Mouse (Mus musculus) intestine, embryonic 14.5 days (tissue): ENCODE results near the gene Draxin. TPM values are rescaled to one million over a fixed set of nuclear protein-coding genes. Genes with fewer than 3 reads are reported as not detected.

Source experiments
- microRNA-seq: library from miRNA; unstranded; fragments of <30 nt; microRNA quantifications from one replicate; pipeline ENCODE4, GENCODE M21; 2016
- polyA plus RNA-seq: library from polyadenylated mRNA; unstranded; fragments of >200 nt; fragmentation: Nextera tagmentation; extraction: Ambion mirVana; gene quantifications from 2 replicates; pipeline ENCODE4 v1.2.1, GENCODE M21; 2014

The Draxin gene
- polyA plus RNA-seq, 1 experiment from 2014 or later = 0.34 TPM

Small RNAs within 50 kb of the gene (microRNA-seq; reads per million reads assigned to microRNA genes)
- not detected for gene Mir7022

Other genes with a start within 250 kb of the Draxin start
- gene Mfn2, start 226.0 kb downstream of the Draxin start, polyA plus RNA-seq = 31.6 and 33.3 TPM in 2 replicates
- gene Plod1, start 193.9 kb downstream of the Draxin start, polyA plus RNA-seq = 40.9 and 44.1 TPM in 2 replicates
- 19.9 and 21.3 TPM in 2 replicates for gene 2510039O18Rik, start 189.8 kb downstream of the Draxin start, polyA plus RNA-seq
- 0.40 TPM in 1 of 2 replicates, not detected in the other for gene Nppb, start 144.9 kb downstream of the Draxin start, polyA plus RNA-seq
- gene Nppa, start 130.0 kb downstream of the Draxin start, polyA plus RNA-seq = 0.28 and 0.56 TPM in 2 replicates
- gene Clcn6, start 91.9 kb downstream of the Draxin start, polyA plus RNA-seq = 5.2 and 5.3 TPM in 2 replicates
- gene Mthfr, start 91.6 kb downstream of the Draxin start, polyA plus RNA-seq = 17.8 and 18.4 TPM in 2 replicates
- gene Agtrap, start 42.7 kb downstream of the Draxin start, polyA plus RNA-seq = 15.9 and 16.4 TPM in 2 replicates
- 47.5 and 48.1 TPM in 2 replicates for gene Mad2l2, start 314 bp downstream of the Draxin start, polyA plus RNA-seq
- gene Fbxo6, start 21.4 kb upstream of the Draxin start, polyA plus RNA-seq = 12.6 and 13.2 TPM in 2 replicates
- gene Fbxo44, start 29.8 kb upstream of the Draxin start, polyA plus RNA-seq = 13.3 and 14.2 TPM in 2 replicates
- 0.50 and 0.65 TPM in 2 replicates for gene Fbxo2, start 29.9 kb upstream of the Draxin start, polyA plus RNA-seq
- 0.18 and 0.23 TPM in 2 replicates for gene Disp3, start 157.3 kb upstream of the Draxin start, polyA plus RNA-seq